Mouse (Mus musculus): Measurements from ENCODE around the gene Pth. TPM values are rescaled to one million over a fixed set of nuclear protein-coding genes. Genes with fewer than 3 reads are reported as not detected.

Pth gene
- polyA plus RNA-seq, 1 experiment = not detected

Other genes with a start within 250 kb of the Pth start
- gene Arntl, start 181.1 kb downstream of the Pth start, polyA plus RNA-seq (2012; rRNA removed) = 10.3 and 11.0 TPM in 2 replicates
- gene Btbd10, start 19.2 kb downstream of the Pth start, polyA plus RNA-seq (2012; rRNA removed) = 13.2 and 13.6 TPM in 2 replicates
- gene Far1, start 125.3 kb upstream of the Pth start, polyA plus RNA-seq (2012; rRNA removed) = 19.1 and 23.1 TPM in 2 replicates